Mouse (Mus musculus): ENCODE results near the gene Flnb. TPM values are rescaled to one million over a fixed set of nuclear protein-coding genes. Genes with fewer than 3 reads are reported as not detected.
A peak's percentile ranks its signal among the peaks of the same experiment; 100 is the strongest.

Gene Flnb
- polyA plus RNA-seq, 1 experiment from 2014 or later, result 11.2 TPM

GRCm38 (mm10) chr14:7888811-7889651, 71.3 kb downstream of the Flnb start:
- H3K4me3 ChIP-seq (ENCODE audit: control insufficient read depth in 1 of 2, insufficient read depth in 1 of 2, low read depth in 1 of 2, low read length in 2 of 2), result no peak overlapping the region
- H3K4me2 ChIP-seq (ENCODE audit: low read length), result no peak overlapping the region
- no peaks in the 10 kb centered on the region for H3K9me3 ChIP-seq (ENCODE audit: control insufficient read depth, low read length)
- WGBS, result 73% methylated on average over 11 of the region's 11 CpGs
- ATAC-seq (ENCODE audit: insufficient number of reproducible peaks, insufficient read depth, low FRiP score, low read depth), result peak; percentile 47
- no peaks in the 10 kb centered on the region for H3K27me3 ChIP-seq (ENCODE audit: control insufficient read depth, insufficient read depth, low read length)
- peaks cover 67% of the 10 kb centered on the region for H3K36me3 ChIP-seq (ENCODE audit: control insufficient read depth, insufficient read depth, low read length)
- peaks cover 0 to 2% of the 10 kb centered on the region in 2 experiments; a peak in 1 of 4 replicates for H3K4me1 ChIP-seq (ENCODE audit: control insufficient read depth in 2 of 2, insufficient read depth in 2 of 2, low read length in 2 of 2)
- peak overlapping the region in 1 of 2 experiments; percentile 46; a peak in 1 of 4 replicates for H3K27ac ChIP-seq (replicated peaks in 1 of 2; ENCODE audit: control insufficient read depth in 1 of 2, insufficient read depth in 1 of 2, low read depth in 2 of 2, low read length in 2 of 2)
- no peak overlapping the region for H3K9ac ChIP-seq (ENCODE audit: low read length)

- Histone ChIP-seq H3K4me2 (ENCODE audit: low read length) (no peak overlapping the region), H3K9ac (ENCODE audit: low read length) (no peak overlapping the region), H3K4me3 (ENCODE audit: control insufficient read depth in 1 of 2, insufficient read depth in 1 of 2, low read depth in 1 of 2, low read length in 2 of 2) (no peak overlapping the region), H3K4me1 (ENCODE audit: control insufficient read depth in 2 of 2, insufficient read depth in 2 of 2, low read length in 2 of 2) (peaks cover 0 to 2% of the 10 kb centered on the region in 2 experiments; a peak in 1 of 4 replicates), H3K27ac (replicated peaks in 1 of 2; ENCODE audit: control insufficient read depth in 1 of 2, insufficient read depth in 1 of 2, low read depth in 2 of 2, low read length in 2 of 2) (0 out of 4 replicates have a peak overlapping the region, but pooled peaks of 1 of the 2 experiments have one; percentile 15), H3K27me3 (ENCODE audit: control insufficient read depth, insufficient read depth, low read length) (no peaks in the 10 kb centered on the region), H3K9me3 (ENCODE audit: control insufficient read depth, low read length) (no peaks in the 10 kb centered on the region), H3K36me3 (ENCODE audit: control insufficient read depth, insufficient read depth, low read length) (peaks cover 68% of the 10 kb centered on the region)
- ATAC-seq (ENCODE audit: insufficient number of reproducible peaks, insufficient read depth, low FRiP score, low read depth), result no peak
- 82% methylated on average over 9 of the region's 9 CpGs for WGBS
These were observed 72.1 kb downstream of the Flnb start for GRCm38 (mm10) chr14:7889834-7890233.

- peaks cover 70% of the 10 kb centered on the region for H3K36me3 ChIP-seq (ENCODE audit: control insufficient read depth, insufficient read depth, low read length)
- no peaks in the 10 kb centered on the region for H3K9me3 ChIP-seq (ENCODE audit: control insufficient read depth, low read length)
- no peak for ATAC-seq (ENCODE audit: insufficient number of reproducible peaks, insufficient read depth, low FRiP score, low read depth)
- no peak overlapping the region for H3K27ac ChIP-seq (replicated peaks in 1 of 2; ENCODE audit: control insufficient read depth in 1 of 2, insufficient read depth in 1 of 2, low read depth in 2 of 2, low read length in 2 of 2)
- peaks cover 0 to 2% of the 10 kb centered on the region in 2 experiments; a peak in 1 of 4 replicates for H3K4me1 ChIP-seq (ENCODE audit: control insufficient read depth in 2 of 2, insufficient read depth in 2 of 2, low read length in 2 of 2)
- H3K27me3 ChIP-seq (ENCODE audit: control insufficient read depth, insufficient read depth, low read length), result no peaks in the 10 kb centered on the region
- no peak overlapping the region for H3K4me2 ChIP-seq (ENCODE audit: low read length)
- no peak overlapping the region for H3K9ac ChIP-seq (ENCODE audit: low read length)
- H3K4me3 ChIP-seq (ENCODE audit: control insufficient read depth in 1 of 2, insufficient read depth in 1 of 2, low read depth in 1 of 2, low read length in 2 of 2), result no peak overlapping the region
These were observed 73.6 kb downstream of the Flnb start for GRCm38 (mm10) chr14:7891401-7891800.

- no peaks in the 10 kb centered on the region for H3K27me3 ChIP-seq (ENCODE audit: control insufficient read depth, insufficient read depth, low read length)
- no peak overlapping the region for H3K27ac ChIP-seq (replicated peaks in 1 of 2; ENCODE audit: control insufficient read depth in 1 of 2, insufficient read depth in 1 of 2, low read depth in 2 of 2, low read length in 2 of 2)
- H3K4me2 ChIP-seq (ENCODE audit: low read length), result no peak overlapping the region
- H3K9ac ChIP-seq (ENCODE audit: low read length), result no peak overlapping the region
- H3K9me3 ChIP-seq (ENCODE audit: control insufficient read depth, low read length), result no peaks in the 10 kb centered on the region
- H3K36me3 ChIP-seq (ENCODE audit: control insufficient read depth, insufficient read depth, low read length), result peaks cover 52% of the 10 kb centered on the region
- H3K4me1 ChIP-seq (ENCODE audit: control insufficient read depth in 2 of 2, insufficient read depth in 2 of 2, low read length in 2 of 2), result peaks cover 14% of the 10 kb centered on the region in 2 experiments
- H3K4me3 ChIP-seq (ENCODE audit: control insufficient read depth in 1 of 2, insufficient read depth in 1 of 2, low read depth in 1 of 2, low read length in 2 of 2), result no peak overlapping the region
- 85% methylated on average over 9 of the region's 9 CpGs for WGBS
- no peak for ATAC-seq (ENCODE audit: insufficient number of reproducible peaks, insufficient read depth, low FRiP score, low read depth)
These were observed 78.4 kb downstream of the Flnb start for GRCm38 (mm10) chr14:7896126-7896525.

- Histone ChIP-seq H3K4me1 (ENCODE audit: control insufficient read depth in 2 of 2, insufficient read depth in 2 of 2, low read length in 2 of 2) (peaks cover 15 to 19% of the 10 kb centered on the region in 2 experiments), H3K9me3 (ENCODE audit: control insufficient read depth, low read length) (no peaks in the 10 kb centered on the region), H3K4me2 (ENCODE audit: low read length) (no peak overlapping the region), H3K9ac (ENCODE audit: low read length) (no peak overlapping the region), H3K27me3 (ENCODE audit: control insufficient read depth, insufficient read depth, low read length) (no peaks in the 10 kb centered on the region), H3K36me3 (ENCODE audit: control insufficient read depth, insufficient read depth, low read length) (peaks cover 51% of the 10 kb centered on the region), H3K27ac (replicated peaks in 1 of 2; ENCODE audit: control insufficient read depth in 1 of 2, insufficient read depth in 1 of 2, low read depth in 2 of 2, low read length in 2 of 2) (no peak overlapping the region), H3K4me3 (ENCODE audit: control insufficient read depth in 1 of 2, insufficient read depth in 1 of 2, low read depth in 1 of 2, low read length in 2 of 2) (no peak overlapping the region)
- no peak for ATAC-seq (ENCODE audit: insufficient number of reproducible peaks, insufficient read depth, low FRiP score, low read depth)
- 98% methylated on average over 1 of the region's 1 CpGs for WGBS
These were observed 78.9 kb downstream of the Flnb start for GRCm38 (mm10) chr14:7896699-7897098.

- Histone ChIP-seq H3K4me1 (ENCODE audit: control insufficient read depth in 2 of 2, insufficient read depth in 2 of 2, low read length in 2 of 2) (peaks cover 18 to 22% of the 10 kb centered on the region in 2 experiments), H3K9me3 (ENCODE audit: control insufficient read depth, low read length) (no peaks in the 10 kb centered on the region), H3K4me2 (ENCODE audit: low read length) (peak overlapping the region; percentile 5), H3K9ac (ENCODE audit: low read length) (no peak overlapping the region), H3K27me3 (ENCODE audit: control insufficient read depth, insufficient read depth, low read length) (no peaks in the 10 kb centered on the region), H3K4me3 (ENCODE audit: control insufficient read depth in 1 of 2, insufficient read depth in 1 of 2, low read depth in 1 of 2, low read length in 2 of 2) (no peak overlapping the region), H3K27ac (replicated peaks in 1 of 2; ENCODE audit: control insufficient read depth in 1 of 2, insufficient read depth in 1 of 2, low read depth in 2 of 2, low read length in 2 of 2) (peak overlapping the region; percentile 37 to 61), H3K36me3 (ENCODE audit: control insufficient read depth, insufficient read depth, low read length) (peaks cover 34% of the 10 kb centered on the region)
- ATAC-seq (ENCODE audit: insufficient number of reproducible peaks, insufficient read depth, low FRiP score, low read depth), result no peak
- 49% methylated on average over 3 of the region's 3 CpGs for WGBS
These were observed 82.2 kb downstream of the Flnb start for GRCm38 (mm10) chr14:7899986-7900385.

- Histone ChIP-seq H3K9me3 (ENCODE audit: control insufficient read depth, low read length) (no peaks in the 10 kb centered on the region), H3K27me3 (ENCODE audit: control insufficient read depth, insufficient read depth, low read length) (no peaks in the 10 kb centered on the region), H3K4me1 (ENCODE audit: control insufficient read depth in 2 of 2, insufficient read depth in 2 of 2, low read length in 2 of 2) (peaks cover 18 to 22% of the 10 kb centered on the region in 2 experiments), H3K27ac (replicated peaks in 1 of 2; ENCODE audit: control insufficient read depth in 1 of 2, insufficient read depth in 1 of 2, low read depth in 2 of 2, low read length in 2 of 2) (peak overlapping the region; percentile 61 to 71), H3K4me2 (ENCODE audit: low read length) (peak overlapping the region; percentile 5), H3K9ac (ENCODE audit: low read length) (no peak overlapping the region), H3K4me3 (ENCODE audit: control insufficient read depth in 1 of 2, insufficient read depth in 1 of 2, low read depth in 1 of 2, low read length in 2 of 2) (no peak overlapping the region), H3K36me3 (ENCODE audit: control insufficient read depth, insufficient read depth, low read length) (peaks cover 36% of the 10 kb centered on the region)
- 34% methylated on average over 11 of the region's 11 CpGs for WGBS
- peak; percentile 87 for ATAC-seq (ENCODE audit: insufficient number of reproducible peaks, insufficient read depth, low FRiP score, low read depth)
These were observed 82.8 kb downstream of the Flnb start for GRCm38 (mm10) chr14:7900481-7901049.
